In the genomic region with DNA sequence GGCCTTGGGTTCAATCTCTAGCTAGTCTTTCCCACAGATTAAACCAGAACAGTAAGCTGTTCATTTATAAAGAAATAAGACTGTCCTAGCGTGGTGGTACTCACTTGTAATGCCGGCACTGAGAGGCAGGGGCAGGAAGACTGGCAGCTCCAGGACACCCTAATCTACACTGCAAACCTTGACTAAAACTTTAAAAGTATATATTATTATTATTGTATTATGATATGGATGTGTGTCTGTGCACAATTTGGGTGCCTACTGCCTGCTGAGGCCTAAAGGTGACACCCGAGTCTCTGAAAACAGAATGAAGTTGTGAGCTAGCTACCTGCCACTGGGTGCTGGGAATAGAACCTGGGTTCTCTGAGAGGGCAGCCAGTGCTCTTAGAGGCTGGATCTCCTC, we compare ENCODE assay signal across 9 mouse cellular contexts. TPM values are rescaled to one million over a fixed set of nuclear protein-coding genes. Genes with fewer than 3 reads are reported as not detected.
DNase-seq lines count a peak whose midpoint lies in the region; ATAC-seq lines count a peak whose summit lies in the region.
"Had no signal": no experiment of that assay in that cellular context is flagged by ENCODE, and none has a peak within 500 bp of the region (broad histone marks: within the 10 kb centered on the region; RNA-seq: fewer than 3 reads in every experiment).

No protein-coding gene starts in this region.

- no peaks in the 10 kb centered on the region for H3K9me3 ChIP-seq in kidney, embryonic 14.5 days (ENCODE audit: control insufficient read depth, low read length)
- peaks cover 3% of the 10 kb centered on the region; the same call in 1 of the 2 replicates for H3K9me3 ChIP-seq in embryonic facial prominence, embryonic 12.5 days
- H3K9me3 ChIP-seq in hindbrain, embryonic 15.5 days, result no peaks in the 10 kb centered on the region
- no peaks in the 10 kb centered on the region for H3K9me3 ChIP-seq in midbrain, embryonic 13.5 days

- no peak for ATAC-seq in kidney, embryonic 14.5 days (ENCODE audit: low FRiP score, low TSS enrichment)
- no peak for ATAC-seq in embryonic facial prominence, embryonic 12.5 days (ENCODE audit: insufficient number of reproducible peaks, insufficient read depth, low FRiP score, low TSS enrichment)
- ATAC-seq in hindbrain, embryonic 15.5 days (ENCODE audit: low FRiP score, low read depth), result no peak
- no peak for ATAC-seq in midbrain, embryonic 13.5 days
- ATAC-seq in erythroid progenitor cell, adult 5-6 weeks (replicated peaks; ENCODE audit: low FRiP score, poor library complexity, severe bottlenecking), result no peak
- no peak for ATAC-seq in granulocyte monocyte progenitor cell, adult 5-6 weeks (replicated peaks; ENCODE audit: poor library complexity, severe bottlenecking)

- no peak for DNase-seq in kidney, postnatal 14 days
- no peak for DNase-seq in adrenal gland, adult (ENCODE audit: inconsistent age in 2 of 2, low spot score in 1 of 2)

- peak overlapping the region; percentile 53; the same call in 1 of the 2 replicates for H3K4me2 ChIP-seq in kidney, embryonic 14.5 days (replicated peaks; ENCODE audit: low read depth, low read length)
- H3K4me2 ChIP-seq in embryonic facial prominence, embryonic 12.5 days (replicated peaks), result peak overlapping the region; percentile 64
- H3K4me2 ChIP-seq in hindbrain, embryonic 15.5 days, result peak overlapping the region; percentile 77
- peak overlapping the region; percentile 79 for H3K4me2 ChIP-seq in midbrain, embryonic 13.5 days (replicated peaks)

- peak overlapping the region; percentile 63; the same call in 1 of the 2 replicates for H3K4me3 ChIP-seq in kidney, embryonic 14.5 days (ENCODE audit: low read length)
- H3K4me3 ChIP-seq in embryonic facial prominence, embryonic 12.5 days, result peak overlapping the region; percentile 87
- no peak overlapping the region for H3K4me3 ChIP-seq in hindbrain, embryonic 15.5 days
- H3K4me3 ChIP-seq in midbrain, embryonic 13.5 days (replicated peaks), result peak overlapping the region; percentile 96

- no peak overlapping the region for H3K27ac ChIP-seq in kidney, embryonic 14.5 days (ENCODE audit: low read depth, low read length)
- no peak overlapping the region for H3K27ac ChIP-seq in embryonic facial prominence, embryonic 12.5 days
- no peak overlapping the region for H3K27ac ChIP-seq in hindbrain, embryonic 15.5 days (replicated peaks)
- H3K27ac ChIP-seq in midbrain, embryonic 13.5 days, result no peak overlapping the region
- H3K27ac ChIP-seq: macrophage had no signal

- no peak overlapping the region for H3K9ac ChIP-seq in kidney, embryonic 14.5 days (ENCODE audit: low read depth, low read length)
- H3K9ac ChIP-seq in embryonic facial prominence, embryonic 12.5 days, result peak overlapping the region; percentile 85; the same call in 1 of the 2 replicates
- peak overlapping the region; percentile 11; the same call in 1 of the 2 replicates for H3K9ac ChIP-seq in hindbrain, embryonic 15.5 days
- H3K9ac ChIP-seq in midbrain, embryonic 13.5 days (replicated peaks), result peak overlapping the region; percentile 90; the same call in 1 of the 2 replicates

- H3K36me3 ChIP-seq in kidney, embryonic 14.5 days (ENCODE audit: control insufficient read depth, insufficient read depth, low read length), result peaks cover 9% of the 10 kb centered on the region; the same call in 1 of the 2 replicates
- H3K36me3 ChIP-seq in embryonic facial prominence, embryonic 12.5 days, result peaks cover 15% of the 10 kb centered on the region
- 0 out of 2 replicates have a peak, but pooled peaks cover 8% of the 10 kb centered on the region for H3K36me3 ChIP-seq in hindbrain, embryonic 15.5 days
- H3K36me3 ChIP-seq in midbrain, embryonic 13.5 days, result peaks cover 14% of the 10 kb centered on the region

- peaks cover 12% of the 10 kb centered on the region for H3K4me1 ChIP-seq in kidney, embryonic 14.5 days (ENCODE audit: control insufficient read depth, insufficient read depth, low read length)
- peaks cover 9% of the 10 kb centered on the region for H3K4me1 ChIP-seq in embryonic facial prominence, embryonic 12.5 days
- H3K4me1 ChIP-seq in hindbrain, embryonic 15.5 days (replicated peaks), result peaks cover 26% of the 10 kb centered on the region
- peaks cover 27% of the 10 kb centered on the region for H3K4me1 ChIP-seq in midbrain, embryonic 13.5 days (replicated peaks)

- WGBS in kidney, embryonic 14.5 days, result 95% methylated on average over 3 of the region's 3 CpGs
- 85% methylated on average over 3 of the region's 3 CpGs for WGBS in embryonic facial prominence, embryonic 12.5 days
- 84% methylated on average over 3 of the region's 3 CpGs for WGBS in hindbrain, embryonic 15.5 days
- WGBS in midbrain, embryonic 13.5 days, result 89% methylated on average over 3 of the region's 3 CpGs

- H3K27me3 ChIP-seq in kidney, embryonic 14.5 days (ENCODE audit: control insufficient read depth, insufficient read depth, low read length), result no peaks in the 10 kb centered on the region
- no peaks in the 10 kb centered on the region for H3K27me3 ChIP-seq in embryonic facial prominence, embryonic 12.5 days
- H3K27me3 ChIP-seq in hindbrain, embryonic 15.5 days, result no peaks in the 10 kb centered on the region
- H3K27me3 ChIP-seq in midbrain, embryonic 13.5 days, result no peaks in the 10 kb centered on the region

RNA-seq across cellular contexts. Expression of a gene that starts 1.7 kb away (rescaled TPM):
- polyA plus RNA-seq in kidney, embryonic 14.5 days (2014; fragmentation: Nextera tagmentation; extraction: Ambion mirVana), result 19.8 and 29.4 TPM in 2 replicates
- polyA plus RNA-seq in embryonic facial prominence, embryonic 12.5 days (2016; fragmentation: Nextera tagmentation; extraction: Ambion mirVana), result 26.6 and 28.5 TPM in 2 replicates
- 20.9 and 27.8 TPM in 2 replicates for polyA plus RNA-seq in hindbrain, embryonic 15.5 days (2015; fragmentation: Nextera tagmentation; extraction: Ambion mirVana)
- polyA plus RNA-seq in midbrain, embryonic 13.5 days (2015; fragmentation: Nextera tagmentation; extraction: Ambion mirVana), result 24.2 and 26.4 TPM in 2 replicates
- 14.4 and 15.9 TPM in 2 replicates for total RNA-seq in erythroid progenitor cell, adult 5-6 weeks (2015; ENCODE audit: low replicate concordance)
- total RNA-seq in erythroid progenitor cell, adult 5-6 weeks (2017; ENCODE audit: low replicate concordance), result 25.0 and 41.8 TPM in 2 replicates
- total RNA-seq in granulocyte monocyte progenitor cell, adult 5-6 weeks (2014; fragmentation: Nextera tagmentation), result 21.3 and 24.3 TPM in 2 replicates
- total RNA-seq in granulocyte monocyte progenitor cell, adult 5-6 weeks (2017), result 38.2 and 47.5 TPM in 2 replicates

RNA-seq across cellular contexts. Expression of a gene that starts 46.7 kb away (rescaled TPM):
- 18.2 and 19.4 TPM in 2 replicates for polyA plus RNA-seq in kidney, embryonic 14.5 days (2014; fragmentation: Nextera tagmentation; extraction: Ambion mirVana)
- 9.9 and 11.2 TPM in 2 replicates for polyA plus RNA-seq in embryonic facial prominence, embryonic 12.5 days (2016; fragmentation: Nextera tagmentation; extraction: Ambion mirVana)
- polyA plus RNA-seq in hindbrain, embryonic 15.5 days (2015; fragmentation: Nextera tagmentation; extraction: Ambion mirVana), result 8.2 and 11.2 TPM in 2 replicates
- polyA plus RNA-seq in midbrain, embryonic 13.5 days (2015; fragmentation: Nextera tagmentation; extraction: Ambion mirVana), result 14.4 and 17.6 TPM in 2 replicates
- 9.7 and 10.5 TPM in 2 replicates for total RNA-seq in erythroid progenitor cell, adult 5-6 weeks (2015; ENCODE audit: low replicate concordance)
- 15.1 and 15.7 TPM in 2 replicates for total RNA-seq in erythroid progenitor cell, adult 5-6 weeks (2017; ENCODE audit: low replicate concordance)
- total RNA-seq in granulocyte monocyte progenitor cell, adult 5-6 weeks (2014; fragmentation: Nextera tagmentation), result 28.8 and 31.3 TPM in 2 replicates
- total RNA-seq in granulocyte monocyte progenitor cell, adult 5-6 weeks (2017), result 56.4 and 74.5 TPM in 2 replicates
